9 mouse cellular contexts compared by ENCODE assay signal in genomic region chr2:164924100-164924857, GRCm38 (mm10). TPM values are rescaled to one million over a fixed set of nuclear protein-coding genes. Genes with fewer than 3 reads are reported as not detected.
A peak's percentile ranks its signal among the peaks of the same experiment; 100 is the strongest.
DNase-seq lines count a peak whose midpoint lies in the region; ATAC-seq lines count a peak whose summit lies in the region.
"Had no signal": no experiment of that assay in that cellular context is flagged by ENCODE, and none has a peak within 500 bp of the region (broad histone marks: within the 10 kb centered on the region; RNA-seq: fewer than 3 reads in every experiment).

No protein-coding gene starts in this region.

- WGBS in intestine, embryonic 14.5 days: 35% methylated on average over 11 of the region's 11 CpGs

- H3K27ac ChIP-seq in intestine, embryonic 14.5 days (ENCODE audit: low read depth): no peak overlapping the region

- no peak overlapping the region for H3K4me3 ChIP-seq in intestine, embryonic 14.5 days (ENCODE audit: low read depth, low read length)
- H3K4me3 ChIP-seq: myocyte had no signal

- H3K4me2 ChIP-seq in intestine, embryonic 14.5 days (ENCODE audit: low read length): no peak overlapping the region

- no peaks in the 10 kb centered on the region for H3K27me3 ChIP-seq in intestine, embryonic 14.5 days (replicated peaks; ENCODE audit: control insufficient read depth, insufficient read depth, low read length)

- DNase-seq in ZHBTc4 (ENCODE audit: low read depth, low spot score): peak; percentile 83
- DNase-seq in embryo, embryonic 10 days (ENCODE audit: low spot score): peak; percentile 84
- DNase-seq in gastrocnemius, postnatal 14 days: peak; percentile 82
- DNase-seq in intestine, embryonic 14.5 days (ENCODE audit: low spot score): peak; percentile 89
- DNase-seq in left cerebral cortex, adult 9 months (ENCODE audit: low spot score in 2 of 2): peak; percentile 76 to 98
- DNase-seq in mesoderm, embryonic 11.5 days (ENCODE audit: low read depth, low spot score): peak; percentile 83
- peak; percentile 85 for DNase-seq in skeletal muscle tissue, adult 2 months (ENCODE audit: low read depth, low spot score)
- peak; percentile 60 for DNase-seq in yolk sac, embryonic 10.5 days (ENCODE audit: low spot score)

- intact Hi-C loops in gastrocnemius, postnatal 14 days (cut with DNase I; ENCODE audit: low total_unique reads): no loop called here

- peaks cover 6% of the 10 kb centered on the region; the same call in 1 of the 2 replicates for H3K4me1 ChIP-seq in intestine, embryonic 14.5 days (replicated peaks; ENCODE audit: control insufficient read depth, insufficient read depth, low read length)

- H3K9ac ChIP-seq in intestine, embryonic 14.5 days (ENCODE audit: low read length): no peak overlapping the region

- H3K36me3 ChIP-seq in intestine, embryonic 14.5 days (ENCODE audit: control insufficient read depth, insufficient read depth, low read length): peaks cover 9% of the 10 kb centered on the region

- ATAC-seq in intestine, embryonic 14.5 days (replicated peaks; ENCODE audit: low FRiP score, low TSS enrichment, low read depth): 0 out of 2 replicates have a peak, but pooled peaks have one; percentile 40

- no peaks in the 10 kb centered on the region for H3K9me3 ChIP-seq in intestine, embryonic 14.5 days (ENCODE audit: control insufficient read depth, low read length)

RNA-seq across cellular contexts. Expression of gene Zfp335, which starts 12.7 kb away (rescaled TPM):
- total RNA-seq in gastrocnemius, postnatal 14 days (2021): 1 to 10 TPM; 8.4 TPM
- polyA plus RNA-seq in intestine, embryonic 14.5 days (2014; fragmentation: Nextera tagmentation; extraction: Ambion mirVana): 12.7 and 14.3 TPM in 2 replicates

RNA-seq across cellular contexts. Expression of gene Mmp9, which starts 16.3 kb away (rescaled TPM):
- 1 to 10 TPM in 1 of 2 experiments, under 1 TPM in 1; 0.95 to 1.2 TPM for total RNA-seq in gastrocnemius, postnatal 14 days (2021)
- 2.4 and 3.3 TPM in 2 replicates for polyA plus RNA-seq in intestine, embryonic 14.5 days (2014; fragmentation: Nextera tagmentation; extraction: Ambion mirVana)

RNA-seq across cellular contexts. Expression of gene Slc12a5, which starts 36.3 kb away (rescaled TPM):
- total RNA-seq in gastrocnemius, postnatal 14 days (2021): 1 to 10 TPM in 1 of 2 experiments, under 1 TPM in 1; 0.55 to 1.0 TPM
- 1.3 and 1.5 TPM in 2 replicates for polyA plus RNA-seq in intestine, embryonic 14.5 days (2014; fragmentation: Nextera tagmentation; extraction: Ambion mirVana)

RNA-seq across cellular contexts. Expression of gene Pcif1, which starts 45.2 kb away (rescaled TPM):
- 10 to 100 TPM; 22.2 to 26.6 TPM for total RNA-seq in gastrocnemius, postnatal 14 days (2021)
- 76.0 and 85.5 TPM in 2 replicates for polyA plus RNA-seq in intestine, embryonic 14.5 days (2014; fragmentation: Nextera tagmentation; extraction: Ambion mirVana)
